Mouse (Mus musculus): ENCODE results near the gene Oaz3. TPM values are rescaled to one million over a fixed set of nuclear protein-coding genes. Genes with fewer than 3 reads are reported as not detected.

Gene Oaz3
- polyA plus RNA-seq, 1 experiment: 0.10 TPM

GRCm38 (mm10) chr3:94459834-94460233, 16.1 kb upstream of the Oaz3 start:
- no peak overlapping the region for H3ac ChIP-seq (ENCODE audit: control insufficient read depth, insufficient read length)
- H3K79me2 ChIP-seq (ENCODE audit: control insufficient read depth, insufficient read depth): no peaks in the 10 kb centered on the region
- H3K4me2 ChIP-seq (ENCODE audit: low read depth): no peak overlapping the region
- TF ChIP-seq MYOG (IDR thresholded peaks at IDR 0.05; ENCODE audit: control insufficient read depth in 1 of 3, insufficient read depth in 1 of 3, insufficient read length in 2 of 3, low read depth in 2 of 3) (peak in 1 of 3 experiments; percentile 3), MYOD1 (IDR thresholded peaks at IDR 0.05; ENCODE audit: control insufficient read depth in 1 of 3, insufficient read length in 2 of 3, low read depth in 2 of 3) (peak in 2 of 3 experiments; percentile 65 to 66), SRF (IDR thresholded peaks at IDR 0.05; ENCODE audit: control insufficient read depth, insufficient read length, low read depth) (no peak)
- H3K36me3 ChIP-seq (ENCODE audit: control insufficient read depth, insufficient read depth): no peaks in the 10 kb centered on the region
- H3K27me3 ChIP-seq (ENCODE audit: control insufficient read depth, insufficient read depth, insufficient read length): no peaks in the 10 kb centered on the region
- H3K4me3 ChIP-seq: no peak overlapping the region

- Histone ChIP-seq H3K27me3 (ENCODE audit: control insufficient read depth, insufficient read depth, insufficient read length) (no peaks in the 10 kb centered on the region), H3ac (ENCODE audit: control insufficient read depth, insufficient read length) (no peak overlapping the region), H3K4me3 (no peak overlapping the region), H3K36me3 (ENCODE audit: control insufficient read depth, insufficient read depth) (no peaks in the 10 kb centered on the region), H3K4me2 (ENCODE audit: low read depth) (peak overlapping the region; percentile 57), H3K79me2 (ENCODE audit: control insufficient read depth, insufficient read depth) (no peaks in the 10 kb centered on the region)
- no peak for TF ChIP-seq SRF (IDR thresholded peaks at IDR 0.05; ENCODE audit: control insufficient read depth, insufficient read length, low read depth)
- no peak for TF ChIP-seq MYOG (IDR thresholded peaks at IDR 0.05; ENCODE audit: control insufficient read depth in 1 of 3, insufficient read depth in 1 of 3, insufficient read length in 2 of 3, low read depth in 2 of 3)
- TF ChIP-seq CEBPB (IDR thresholded peaks at IDR 0.05; ENCODE audit: insufficient read depth, poor library complexity, severe bottlenecking): no peak
- no peak for TF ChIP-seq MAX (IDR thresholded peaks at IDR 0.05; ENCODE audit: low read depth)
- TF ChIP-seq E2F4 (IDR thresholded peaks at IDR 0.05; ENCODE audit: insufficient read depth): no peak
- TF ChIP-seq USF1 (IDR thresholded peaks at IDR 0.05; ENCODE audit: low read depth): no peak
- TF ChIP-seq POLR2A (IDR thresholded peaks at IDR 0.05; ENCODE audit: insufficient read length, low read depth): no peak
- TF ChIP-seq TCF12 (IDR thresholded peaks at IDR 0.05; ENCODE audit: insufficient read depth, poor library complexity, severe bottlenecking): no peak
- no peak for TF ChIP-seq MYOD1 (IDR thresholded peaks at IDR 0.05; ENCODE audit: control insufficient read depth in 1 of 3, insufficient read length in 2 of 3, low read depth in 2 of 3)
Observed at GRCm38 (mm10) chr3:94457055-94457454, 13.3 kb upstream of the Oaz3 start.

GRCm38 (mm10) chr3:94456529-94457000, 12.8 kb upstream of the Oaz3 start:
- Histone ChIP-seq H3K36me3 (ENCODE audit: control insufficient read depth, insufficient read depth) (no peaks in the 10 kb centered on the region), H3K79me2 (ENCODE audit: control insufficient read depth, insufficient read depth) (no peaks in the 10 kb centered on the region), H3K4me3 (no peak overlapping the region), H3K4me2 (ENCODE audit: low read depth) (peak overlapping the region; percentile 57), H3K27me3 (ENCODE audit: control insufficient read depth, insufficient read depth, insufficient read length) (no peaks in the 10 kb centered on the region), H3ac (ENCODE audit: control insufficient read depth, insufficient read length) (no peak overlapping the region)
- TF ChIP-seq MAX (IDR thresholded peaks at IDR 0.05; ENCODE audit: low read depth): no peak
- no peak for TF ChIP-seq MYOG (IDR thresholded peaks at IDR 0.05; ENCODE audit: control insufficient read depth in 1 of 3, insufficient read depth in 1 of 3, insufficient read length in 2 of 3, low read depth in 2 of 3)
- TF ChIP-seq TCF12 (IDR thresholded peaks at IDR 0.05; ENCODE audit: insufficient read depth, poor library complexity, severe bottlenecking): no peak
- TF ChIP-seq POLR2AphosphoS2 (IDR thresholded peaks at IDR 0.05; ENCODE audit: insufficient read length, low read depth): no peak
- no peak for TF ChIP-seq SRF (IDR thresholded peaks at IDR 0.05; ENCODE audit: control insufficient read depth, insufficient read length, low read depth)
- TF ChIP-seq POLR2A (IDR thresholded peaks at IDR 0.05; ENCODE audit: insufficient read length, low read depth): no peak
- TF ChIP-seq E2F4 (IDR thresholded peaks at IDR 0.05; ENCODE audit: insufficient read depth): no peak
- TF ChIP-seq MYOD1 (IDR thresholded peaks at IDR 0.05; ENCODE audit: control insufficient read depth in 1 of 3, insufficient read length in 2 of 3, low read depth in 2 of 3): no peak
- no peak for TF ChIP-seq USF1 (IDR thresholded peaks at IDR 0.05; ENCODE audit: low read depth)
- TF ChIP-seq REST (IDR thresholded peaks at IDR 0.05; ENCODE audit: insufficient read depth, insufficient read length): no peak
- no peak for TF ChIP-seq TCF3 (IDR thresholded peaks at IDR 0.05; ENCODE audit: insufficient read length, low read depth)
- no peak for TF ChIP-seq CEBPB (IDR thresholded peaks at IDR 0.05; ENCODE audit: insufficient read depth, poor library complexity, severe bottlenecking)

- no peak overlapping the region for H3K4me3 ChIP-seq
- no peak overlapping the region for H3K4me2 ChIP-seq (ENCODE audit: low read depth)
- TF ChIP-seq USF1 (IDR thresholded peaks at IDR 0.05; ENCODE audit: low read depth) (no peak), REST (IDR thresholded peaks at IDR 0.05; ENCODE audit: insufficient read depth, insufficient read length) (no peak)
- H3ac ChIP-seq (ENCODE audit: control insufficient read depth, insufficient read length): no peak overlapping the region
- H3K27me3 ChIP-seq (ENCODE audit: control insufficient read depth, insufficient read depth, insufficient read length): no peaks in the 10 kb centered on the region
- no peaks in the 10 kb centered on the region for H3K79me2 ChIP-seq (ENCODE audit: control insufficient read depth, insufficient read depth)
- peaks cover 23% of the 10 kb centered on the region for H3K36me3 ChIP-seq (ENCODE audit: control insufficient read depth, insufficient read depth)
Observed at GRCm38 (mm10) chr3:94449377-94449776, 5.7 kb upstream of the Oaz3 start.

- no peak for TF ChIP-seq E2F4 (IDR thresholded peaks at IDR 0.05; ENCODE audit: insufficient read depth)
- TF ChIP-seq USF1 (IDR thresholded peaks at IDR 0.05; ENCODE audit: low read depth): no peak
- no peak for TF ChIP-seq TCF12 (IDR thresholded peaks at IDR 0.05; ENCODE audit: insufficient read depth, poor library complexity, severe bottlenecking)
- TF ChIP-seq POLR2A (IDR thresholded peaks at IDR 0.05; ENCODE audit: insufficient read length, low read depth): peak; percentile 90
- TF ChIP-seq MAX (IDR thresholded peaks at IDR 0.05; ENCODE audit: low read depth): peak; percentile 38
- peak in 2 of 3 experiments; percentile 51 to 62 for TF ChIP-seq MYOG (IDR thresholded peaks at IDR 0.05; ENCODE audit: control insufficient read depth in 1 of 3, insufficient read depth in 1 of 3, insufficient read length in 2 of 3, low read depth in 2 of 3)
- TF ChIP-seq CEBPB (IDR thresholded peaks at IDR 0.05; ENCODE audit: insufficient read depth, poor library complexity, severe bottlenecking): no peak
- TF ChIP-seq MYOD1 (IDR thresholded peaks at IDR 0.05; ENCODE audit: control insufficient read depth in 1 of 3, insufficient read length in 2 of 3, low read depth in 2 of 3): peak in 2 of 3 experiments; percentile 24 to 65
- TF ChIP-seq POLR2AphosphoS2 (IDR thresholded peaks at IDR 0.05; ENCODE audit: insufficient read length, low read depth): peak; percentile 85
- TF ChIP-seq SRF (IDR thresholded peaks at IDR 0.05; ENCODE audit: control insufficient read depth, insufficient read length, low read depth): peak; percentile 21
- no peak for TF ChIP-seq TCF3 (IDR thresholded peaks at IDR 0.05; ENCODE audit: insufficient read length, low read depth)
- TF ChIP-seq REST (IDR thresholded peaks at IDR 0.05; ENCODE audit: insufficient read depth, insufficient read length): no peak
- H3K79me2 ChIP-seq (ENCODE audit: control insufficient read depth, insufficient read depth): peaks cover 8% of the 10 kb centered on the region
- peaks cover 15% of the 10 kb centered on the region for H3K36me3 ChIP-seq (ENCODE audit: control insufficient read depth, insufficient read depth)
- peak within 1 kb of the TSS; percentile 90 for H3K4me3 ChIP-seq
- H3ac ChIP-seq (ENCODE audit: control insufficient read depth, insufficient read length): peak within 1 kb of the TSS; percentile 53
- H3K4me2 ChIP-seq (ENCODE audit: low read depth): peak within 1 kb of the TSS; percentile 90
- no peaks in the 10 kb centered on the region for H3K27me3 ChIP-seq (ENCODE audit: control insufficient read depth, insufficient read depth, insufficient read length)
Observed at GRCm38 (mm10) chr3:94442951-94443596, 641 bp downstream of the Oaz3 start, which contains the start of gene Mrpl9. Gene Mrpl9 (plus strand): TSS chr3:94443318.

All from myocyte (in vitro differentiated cells).